In genomic region chr2:12418121-12418520, GRCm38 (mm10) we compare ENCODE assay signal across 8 mouse cellular contexts. TPM values are rescaled to one million over a fixed set of nuclear protein-coding genes. Genes with fewer than 3 reads are reported as not detected.
A peak's percentile ranks its signal among the peaks of the same experiment; 100 is the strongest.
DNase-seq lines count a peak whose midpoint lies in the region; ATAC-seq and TF ChIP-seq lines count a peak whose summit lies in the region.

No protein-coding gene starts in this region.

- 23% methylated on average over 8 of the region's 8 CpGs for WGBS in lung, embryonic 14.5 days
- WGBS in stomach, postnatal 0 days, result 25% methylated on average over 8 of the region's 8 CpGs

- no peak for TF ChIP-seq CTCF in lung, embryonic 14.5 days (IDR thresholded peaks at IDR 0.05; ENCODE audit: low read depth)
- TF ChIP-seq CTCF in stomach, postnatal 0 days (IDR thresholded peaks at IDR 0.05; ENCODE audit: low read depth), result no peak

- H3K4me3 ChIP-seq in lung, embryonic 14.5 days (ENCODE audit: low read depth, low read length), result peak overlapping the region; percentile 84
- peak overlapping the region; percentile 94 for H3K4me3 ChIP-seq in megakaryocyte, embryonic 14.5 days (replicated peaks)
- peak overlapping the region; percentile 87 for H3K4me3 ChIP-seq in stomach, postnatal 0 days (ENCODE audit: low read depth, low read length)

- peak overlapping the region; percentile 87 for H3K4me2 ChIP-seq in lung, embryonic 14.5 days
- H3K4me2 ChIP-seq in stomach, postnatal 0 days (replicated peaks; ENCODE audit: low read depth), result peak overlapping the region; percentile 83

- DNase-seq in lung, embryonic 14.5 days, result peak; percentile 16
- DNase-seq in lung, postnatal 25 days (ENCODE audit: low spot score), result no peak
- DNase-seq in stomach, postnatal 0 days (ENCODE audit: low spot score), result peak; percentile 30
- DNase-seq in layer of hippocampus, adult 18-20 months (ENCODE audit: low spot score in 2 of 2), result no peak
- DNase-seq in urinary bladder, adult 2 months (ENCODE audit: low spot score), result no peak

- no peaks in the 10 kb centered on the region for H3K36me3 ChIP-seq in lung, embryonic 14.5 days (ENCODE audit: insufficient read depth)
- peaks cover 5% of the 10 kb centered on the region for H3K36me3 ChIP-seq in megakaryocyte, embryonic 14.5 days (replicated peaks; ENCODE audit: low read length)
- H3K36me3 ChIP-seq in stomach, postnatal 0 days (ENCODE audit: control insufficient read depth, insufficient read depth, low read length), result no peaks in the 10 kb centered on the region

- H3K4me1 ChIP-seq in lung, embryonic 14.5 days (ENCODE audit: insufficient read depth), result peaks cover 4% of the 10 kb centered on the region; the same call in 1 of the 2 replicates
- H3K4me1 ChIP-seq in megakaryocyte, embryonic 14.5 days, result peaks cover 50% of the 10 kb centered on the region
- no peaks in the 10 kb centered on the region for H3K4me1 ChIP-seq in stomach, postnatal 0 days (replicated peaks; ENCODE audit: control insufficient read depth, insufficient read depth)

- H3K9ac ChIP-seq in lung, embryonic 14.5 days, result peak overlapping the region; percentile 76
- peak overlapping the region; percentile 83 for H3K9ac ChIP-seq in stomach, postnatal 0 days (ENCODE audit: low read length)

- no peak for TF ChIP-seq EP300 in stomach, postnatal 0 days (optimal IDR thresholded peaks at IDR 0.05)

- H3K27ac ChIP-seq in lung, embryonic 14.5 days (ENCODE audit: low read depth), result no peak overlapping the region
- peak overlapping the region; percentile 69; the same call in 1 of the 2 replicates for H3K27ac ChIP-seq in stomach, postnatal 0 days (replicated peaks)

- H3K9me3 ChIP-seq in lung, embryonic 14.5 days (ENCODE audit: low read depth, low read length), result no peaks in the 10 kb centered on the region
- H3K9me3 ChIP-seq in megakaryocyte, embryonic 14.5 days, result no peaks in the 10 kb centered on the region
- H3K9me3 ChIP-seq in stomach, postnatal 0 days (ENCODE audit: control insufficient read depth, low read length), result no peaks in the 10 kb centered on the region

- no peaks in the 10 kb centered on the region for H3K27me3 ChIP-seq in lung, embryonic 14.5 days (ENCODE audit: insufficient read depth, low read length)
- H3K27me3 ChIP-seq in megakaryocyte, embryonic 14.5 days (replicated peaks), result no peaks in the 10 kb centered on the region
- H3K27me3 ChIP-seq in stomach, postnatal 0 days (ENCODE audit: control insufficient read depth, insufficient read depth, low read length), result no peaks in the 10 kb centered on the region

- no peak for ATAC-seq in lung, embryonic 14.5 days (ENCODE audit: insufficient read depth)
- ATAC-seq in common myeloid progenitor, adult 5-6 weeks (replicated peaks; ENCODE audit: low read depth, poor library complexity, severe bottlenecking), result peak; percentile 23
- peak; percentile 42 for ATAC-seq in inflammation-experienced regulatory T-cells, adult 6 months
- ATAC-seq in stomach, postnatal 0 days (ENCODE audit: low FRiP score, low TSS enrichment), result 0 out of 2 replicates have a peak, but pooled peaks have one; percentile 38

RNA-seq across cellular contexts. Expression of gene Mindy3, which starts 1.1 kb away (rescaled TPM):
- polyA plus RNA-seq in lung, embryonic 14.5 days (2014; fragmentation: Nextera tagmentation; extraction: Ambion mirVana), result 30.7 and 34.3 TPM in 2 replicates
- 22.2 and 25.9 TPM in 2 replicates for total RNA-seq in common myeloid progenitor, adult 5-6 weeks (2017)
- 10 to 100 TPM; 32.9 to 66.5 (median 46.4) TPM for polyA plus RNA-seq in inflammation-experienced regulatory T-cells, adult 6 months (2017; shearing (Covaris generic))
- polyA plus RNA-seq in megakaryocyte, embryonic 14.5 days (2012; ENCODE audit: insufficient read depth, low replicate concordance), result 46.0 and 53.5 TPM in 2 replicates
- 31.8 and 33.6 TPM in 2 replicates for polyA plus RNA-seq in stomach, postnatal 0 days (2015; fragmentation: Nextera tagmentation; extraction: Ambion mirVana)
- 10 to 100 TPM; 95.2 to 97.0 TPM for total RNA-seq in layer of hippocampus, adult 18-20 months (2021)
- polyA plus RNA-seq in urinary bladder, adult 2 months (2012; rRNA removed), result 31.1 and 34.1 TPM in 2 replicates

Comparison
In these comparisons a context has a peak if more than half of its experiments do, and no peak if none do; other contexts are left out.
1. DNase-seq: peak in lung, embryonic 14.5 days (single experiment) and stomach, postnatal 0 days (single experiment); none in lung, postnatal 25 days (single experiment), layer of hippocampus, adult 18-20 months (0 of 2) and urinary bladder, adult 2 months (single experiment).
2. Peak in every context shown above with its lines, with median percentiles within 50 percentile points of each other: H3K4me3 ChIP-seq.